Mouse (Mus musculus) liver, embryonic 16.5 days (tissue): ENCODE data around the gene Mospd1. TPM values are rescaled to one million over a fixed set of nuclear protein-coding genes. Genes with fewer than 3 reads are reported as not detected.

Experiments used
- ATAC-seq: fragments of 200-750 bp; cut with Nextera tagmentation; 2 replicates; pipeline ENCODE4 v1.8.0; 2017; ENCODE audit warnings: low read depth, mild to moderate bottlenecking, moderate number of reproducible peaks, moderate library complexity
- H3K27ac ChIP-seq: fragments of 300-500 bp; sonication (generic); 2 replicates; pipeline ENCODE4 v1.5.1; 2014; ENCODE audit warnings: mild to moderate bottlenecking, low read length
- H3K27me3 ChIP-seq: fragments of 300-500 bp; sonication (generic); 2 replicates; pipeline ENCODE4 v1.6.1; 2014; ENCODE audit warnings: low read depth, low read length, mixed read lengths; ENCODE audit not compliant: control insufficient read depth, insufficient read depth
- H3K36me3 ChIP-seq: fragments of 300-500 bp; sonication (generic); 2 replicates; pipeline ENCODE4 v1.6.1; 2014; ENCODE audit warnings: mild to moderate bottlenecking; ENCODE audit not compliant: control insufficient read depth, insufficient read depth
- H3K4me1 ChIP-seq: fragments of 300-500 bp; sonication (generic); 2 replicates; pipeline ENCODE4 v1.6.1; 2014; ENCODE audit warnings: low read depth, low read length, mixed read lengths; ENCODE audit not compliant: control insufficient read depth
- H3K4me2 ChIP-seq: fragments of 300-500 bp; sonication (generic); 2 replicates; pipeline ENCODE4 v1.6.1; 2014; ENCODE audit warnings: low read depth, low read length, mixed read lengths
- H3K4me3 ChIP-seq: fragments of 300-500 bp; sonication (generic); 2 replicates; pipeline ENCODE4 v1.5.1; 2014; ENCODE audit warnings: low read depth, mild to moderate bottlenecking, low read length
- H3K9ac ChIP-seq: fragments of 300-500 bp; sonication (generic); 2 replicates; pipeline ENCODE4 v1.6.1; 2014; ENCODE audit warnings: low read depth, low read length
- H3K9me3 ChIP-seq: fragments of 300-500 bp; sonication (generic); replicated peaks from 2 replicates; pipeline ENCODE4 v1.6.1; 2016; ENCODE audit warnings: low read length; ENCODE audit not compliant: control insufficient read depth
- WGBS: fragments of 180-500 bp; shearing (Covaris S2); extraction: QIAGEN DNeasy Blood & Tissue Kit; methylation state at CpG from one replicate; pipeline ENCODE4 v1.1.7; 2014; ENCODE audit not compliant: insufficient replicate concordance; 5-methylcytosine and 5-hydroxymethylcytosine counted together
- polyA plus RNA-seq: library from polyadenylated mRNA; unstranded; fragments of >200 nt; fragmentation: Nextera tagmentation; extraction: Ambion mirVana; gene quantifications from 2 replicates; pipeline ENCODE4 v1.2.1, GENCODE M21; 2015

Gene Mospd1
- polyA plus RNA-seq, 1 experiment from 2014 or later, result 28.1 TPM

DNA sequence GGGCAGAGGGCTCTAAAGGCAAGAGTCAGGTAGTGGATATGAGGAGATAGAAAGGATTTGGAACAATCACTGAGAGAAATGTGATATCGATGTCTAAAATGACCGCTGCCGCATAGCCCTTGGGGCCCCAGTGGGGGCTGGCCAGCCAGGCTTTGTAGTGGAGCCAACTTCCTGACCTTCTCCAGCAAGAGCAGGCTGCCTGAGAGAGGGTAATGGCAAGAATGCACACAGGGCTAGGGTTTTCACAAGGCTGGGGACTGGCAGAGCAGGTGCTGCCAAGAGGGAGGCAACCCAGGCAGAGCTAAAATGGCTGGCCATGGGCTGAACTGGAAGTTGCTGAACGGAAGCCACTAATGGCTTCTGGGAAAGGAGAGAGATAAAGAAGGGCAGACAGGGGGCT lies 49.2 kb downstream of the Mospd1 start:
- WGBS, result 46% methylated on average over 4 of the region's 4 CpGs
- no peak for ATAC-seq
- Histone ChIP-seq H3K4me3 (no peak overlapping the region), H3K27me3 (no peaks in the 10 kb centered on the region), H3K9me3 (no peaks in the 10 kb centered on the region), H3K4me1 (no peaks in the 10 kb centered on the region), H3K9ac (no peak overlapping the region), H3K27ac (no peak overlapping the region), H3K36me3 (no peaks in the 10 kb centered on the region), H3K4me2 (no peak overlapping the region)

DNA sequence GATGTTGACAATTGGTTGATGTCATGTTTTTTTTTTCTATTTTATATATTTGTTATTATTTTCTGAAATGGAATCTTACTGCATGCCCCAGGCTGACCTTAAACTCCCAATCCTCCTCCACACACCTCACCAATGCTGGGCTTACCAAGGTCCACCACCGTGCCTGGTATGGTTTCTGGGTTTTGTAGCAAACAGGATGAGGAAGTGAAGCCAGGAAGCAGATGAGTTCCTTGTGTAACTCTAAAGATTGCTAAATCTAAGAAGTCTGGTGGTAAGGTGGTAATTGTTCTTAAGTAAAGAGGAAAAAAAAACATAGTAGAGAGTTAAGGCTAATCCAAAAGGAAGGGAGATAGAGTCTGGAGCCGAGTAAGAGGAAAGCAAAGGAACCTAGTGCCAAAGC lies 49.7 kb downstream of the Mospd1 start:
- H3K9ac ChIP-seq, result no peak overlapping the region
- H3K4me3 ChIP-seq, result no peak overlapping the region
- H3K36me3 ChIP-seq, result no peaks in the 10 kb centered on the region
- H3K9me3 ChIP-seq, result no peaks in the 10 kb centered on the region
- H3K27ac ChIP-seq, result no peak overlapping the region
- H3K27me3 ChIP-seq, result no peaks in the 10 kb centered on the region
- no peak overlapping the region for H3K4me2 ChIP-seq
- no peaks in the 10 kb centered on the region for H3K4me1 ChIP-seq
- 23% methylated on average over 2 of the region's 2 CpGs for WGBS
- no peak for ATAC-seq

Other genes starting within 250 kb of the Mospd1 start
- 0.85 and 0.91 TPM in 2 replicates for gene Plac1, start 130.4 kb downstream of the Mospd1 start, polyA plus RNA-seq
- gene Fam122b, start 100.7 kb downstream of the Mospd1 start, polyA plus RNA-seq, result 4.4 and 4.6 TPM in 2 replicates
- not detected in 2 replicates for gene Fam122c, start 97.1 kb downstream of the Mospd1 start, polyA plus RNA-seq
- not detected in 2 replicates for gene Etd, start 64.4 kb upstream of the Mospd1 start, polyA plus RNA-seq
- gene Rtl8c, start 237.5 kb upstream of the Mospd1 start, polyA plus RNA-seq, result 2.4 and 2.6 TPM in 2 replicates
- not detected in 2 replicates for gene Gm14597, start 238.5 kb upstream of the Mospd1 start, polyA plus RNA-seq